Mouse (Mus musculus): ENCODE measurements around the gene Dpep1.
"Not testable (repeated sequence)": the region's sequence is repeated elsewhere in the genome, so short reads cannot be mapped to it uniquely, and the experiment has no call there.

The Dpep1 gene

DNA sequence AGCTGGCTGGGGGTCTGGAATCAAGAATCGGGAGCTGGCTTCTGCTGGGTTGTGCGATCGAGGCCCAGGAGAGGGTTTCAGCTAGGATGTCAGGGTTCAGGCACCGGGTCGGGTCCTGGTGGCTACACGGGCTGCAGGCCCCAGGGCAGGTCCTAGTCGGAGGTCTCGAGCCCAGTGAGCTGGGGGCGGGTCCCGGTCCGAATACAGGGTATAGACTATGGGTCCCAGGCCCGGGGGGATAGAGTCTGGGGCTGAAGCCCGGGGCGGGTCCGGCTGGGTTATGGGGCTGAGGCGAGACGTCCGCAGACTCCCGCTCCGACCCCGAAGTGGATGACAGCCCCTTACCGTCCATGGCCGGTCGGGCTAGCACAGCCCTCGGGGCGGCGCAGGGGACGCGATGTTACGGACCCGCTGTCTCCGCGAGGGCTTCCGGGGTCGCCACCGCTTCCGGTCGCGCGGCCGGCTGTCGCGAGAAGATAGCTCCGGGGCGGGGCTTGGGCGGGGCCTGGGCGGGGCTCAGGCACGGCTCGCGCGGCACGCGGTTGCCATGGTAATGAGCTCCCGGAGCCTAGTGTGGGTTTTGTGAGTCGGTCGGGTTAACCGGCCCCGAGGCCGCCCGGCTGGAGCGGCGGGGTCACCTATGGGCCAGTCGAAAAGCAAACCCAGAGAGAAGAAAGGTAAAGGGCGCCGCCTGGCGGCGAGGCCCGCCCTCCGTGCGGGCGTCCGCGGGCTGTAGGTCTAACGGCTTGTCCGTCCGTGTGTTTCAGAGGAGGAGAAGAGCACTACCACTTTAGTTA is 26.5 kb downstream of the Dpep1 start, which contains the start of the genes Chmp1a and Spata33:
Gene Chmp1a, minus strand, starts transcription at position 443 of the 797 bp plus-strand sequence.
Gene Spata33, plus strand, starts transcription at position 512 of the 797 bp plus-strand sequence.
- peak; percentile 89 to 93 for DNase-seq

GRCm38 (mm10) chr8:123213118-123213772 is 27.2 kb downstream of the Dpep1 start:
- DNase-seq = no peak

GRCm38 (mm10) chr8:123215430-123215829 is 29.4 kb downstream of the Dpep1 start:
- DNase-seq = no peak

DNA sequence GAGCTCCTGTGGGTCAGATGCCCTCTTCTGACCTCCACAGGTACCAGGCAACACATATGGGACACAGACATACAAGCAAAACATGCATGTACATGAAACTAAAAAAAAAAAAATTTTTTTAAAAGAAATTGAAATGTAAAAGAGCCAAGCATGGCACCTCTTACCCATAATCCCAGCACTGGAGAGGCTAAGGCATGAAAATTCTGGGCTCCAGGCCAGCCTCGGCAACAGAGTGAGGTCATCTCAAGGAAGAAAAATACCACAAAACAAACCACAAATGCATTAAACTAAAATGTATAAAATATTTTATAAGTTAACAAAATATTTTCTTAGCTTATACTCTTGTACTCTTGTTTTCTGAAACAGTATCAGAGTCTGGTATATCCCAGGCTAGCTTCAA is 34.9 kb downstream of the Dpep1 start:
- no peak for DNase-seq

DNA sequence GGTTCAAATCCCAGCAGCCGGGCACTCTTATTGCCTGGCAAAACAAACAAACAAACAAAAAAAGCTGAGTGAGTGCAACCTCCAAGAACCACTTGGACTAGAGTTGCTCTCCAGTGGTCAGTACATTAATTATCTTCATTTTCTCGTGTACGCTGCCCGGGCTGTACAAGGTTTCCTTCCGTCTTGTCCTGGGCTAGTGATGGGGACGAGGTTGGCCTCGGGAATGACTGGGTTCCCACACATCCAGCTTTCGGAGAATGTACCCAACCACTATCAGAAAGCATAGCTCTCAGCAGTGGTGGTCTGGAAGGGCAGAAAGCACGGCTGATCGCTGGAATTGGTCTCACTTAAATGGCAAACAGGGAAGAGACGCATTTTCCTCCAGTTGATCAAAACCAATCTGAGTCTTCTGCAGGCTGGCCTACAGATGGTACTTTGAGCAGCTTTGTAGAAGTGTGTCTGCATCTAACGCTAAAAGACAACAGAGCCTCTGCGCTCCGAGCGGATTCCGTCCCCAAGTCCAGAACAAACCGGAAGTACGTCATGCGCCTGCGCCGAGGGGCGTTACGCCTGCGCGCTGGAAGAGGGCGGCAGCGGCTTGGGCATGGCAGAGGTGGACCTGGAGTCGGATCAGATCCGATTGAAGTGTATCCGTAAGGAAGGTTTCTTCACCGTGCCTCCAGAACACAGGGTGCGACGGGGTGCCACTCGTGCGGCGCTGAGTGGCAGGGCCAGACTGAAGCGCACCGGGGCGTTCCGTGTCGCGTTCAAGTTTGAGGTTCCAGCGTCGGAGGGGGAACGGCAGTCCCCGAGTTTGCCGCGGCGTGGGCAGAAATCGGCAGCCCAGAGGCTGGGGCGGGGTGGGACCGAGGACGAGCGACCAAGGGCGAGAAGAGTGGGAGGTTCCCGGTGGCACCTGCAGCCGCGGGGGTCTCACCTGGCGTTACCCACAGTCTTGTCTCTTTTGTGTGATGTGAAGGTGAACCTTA is 38.5 kb downstream of the Dpep1 start, which contains the start of gene Cdk10:
Gene Cdk10, plus strand, starts transcription at position 565 of the 989 bp plus-strand sequence.
- peak; percentile 95 to 97 for DNase-seq

- DNase-seq = no peak
Observed at GRCm38 (mm10) chr8:123228416-123228815, 42.4 kb downstream of the Dpep1 start.

- not testable (repeated sequence) for DNase-seq
Observed at GRCm38 (mm10) chr8:123230326-123230725, 44.3 kb downstream of the Dpep1 start.

GRCm38 (mm10) chr8:123231742-123232141 is 45.7 kb downstream of the Dpep1 start:
- no peak for DNase-seq

DNA sequence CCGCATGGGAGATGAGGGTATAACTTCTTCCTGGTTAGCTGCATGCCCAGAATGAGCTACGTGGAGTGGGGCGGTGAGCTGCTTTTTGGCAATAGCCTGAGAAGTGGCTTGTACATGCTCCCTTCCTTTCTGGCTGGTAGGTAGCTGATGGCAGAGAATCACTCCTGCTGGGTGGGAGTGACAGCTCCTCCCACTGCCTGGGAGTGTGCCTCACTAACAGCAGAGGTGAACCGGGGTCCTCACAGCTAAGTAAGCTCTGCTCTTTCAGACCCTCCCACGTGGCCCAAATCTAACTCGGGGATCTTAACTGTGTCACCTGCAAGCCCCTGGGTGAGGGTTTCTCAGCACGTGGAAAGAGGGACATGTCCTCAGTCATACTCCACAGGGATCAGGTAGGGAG is 46.5 kb downstream of the Dpep1 start:
- no peak for DNase-seq

GRCm38 (mm10) chr8:123233300-123233699 is 47.3 kb downstream of the Dpep1 start:
- DNase-seq = no peak

DNA sequence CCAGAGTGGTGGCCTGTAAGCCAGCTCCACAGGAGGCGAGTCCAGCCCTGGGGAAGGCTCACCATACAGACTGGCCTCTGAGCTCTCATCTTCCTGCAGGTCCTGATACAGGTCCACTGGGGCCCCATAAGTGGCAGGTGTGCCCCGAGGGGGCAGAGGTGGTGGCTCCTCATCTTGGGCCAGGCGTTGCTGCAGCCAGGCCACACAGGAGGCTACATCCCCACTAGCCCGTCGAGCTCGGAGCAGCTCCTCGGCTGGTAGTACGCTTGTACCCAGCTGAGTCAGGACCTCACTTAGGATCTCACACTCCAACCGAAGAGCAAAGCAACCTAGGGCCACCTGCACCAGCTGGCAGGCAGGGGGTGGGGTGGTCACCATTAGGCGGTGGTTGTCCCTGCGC is 47.7 kb downstream of the Dpep1 start:
- no peak for DNase-seq

DNA sequence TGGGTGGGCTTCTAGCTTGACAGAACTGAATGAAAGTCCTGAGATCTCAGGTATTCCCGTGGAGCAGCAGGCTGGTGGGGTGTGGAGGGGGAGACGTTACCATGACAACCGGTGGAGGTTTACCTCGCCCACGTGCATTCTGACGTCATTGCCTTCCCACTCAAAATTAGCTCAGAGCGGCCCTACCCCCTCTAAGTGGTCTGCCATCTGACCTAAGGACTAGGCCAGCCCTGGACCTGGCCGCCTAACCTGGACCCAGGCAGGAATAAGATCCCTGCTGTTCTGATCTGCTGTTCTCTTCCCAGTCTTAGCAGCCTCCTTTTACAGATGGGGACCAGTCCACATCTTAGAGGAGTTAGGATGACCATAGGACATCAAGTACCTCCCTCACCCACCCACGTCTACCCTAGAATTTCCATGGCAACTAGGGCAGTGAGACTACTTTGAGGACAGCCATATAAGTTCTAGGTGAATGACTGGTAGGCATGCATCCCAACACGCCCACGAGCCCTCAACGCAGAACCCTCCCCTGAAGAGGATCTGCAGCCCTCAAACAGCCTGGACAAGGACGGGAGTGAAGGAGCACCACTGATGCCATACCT is 49.0 kb downstream of the Dpep1 start:
- DNase-seq = peak; percentile 56 to 66

- DNase-seq = peak; percentile 83 to 90
Observed at GRCm38 (mm10) chr8:123235520-123236497, 49.8 kb downstream of the Dpep1 start, which contains the start of gene Spata2l. TSS of gene Spata2l (minus strand) at chr8:123236233.

DNA sequence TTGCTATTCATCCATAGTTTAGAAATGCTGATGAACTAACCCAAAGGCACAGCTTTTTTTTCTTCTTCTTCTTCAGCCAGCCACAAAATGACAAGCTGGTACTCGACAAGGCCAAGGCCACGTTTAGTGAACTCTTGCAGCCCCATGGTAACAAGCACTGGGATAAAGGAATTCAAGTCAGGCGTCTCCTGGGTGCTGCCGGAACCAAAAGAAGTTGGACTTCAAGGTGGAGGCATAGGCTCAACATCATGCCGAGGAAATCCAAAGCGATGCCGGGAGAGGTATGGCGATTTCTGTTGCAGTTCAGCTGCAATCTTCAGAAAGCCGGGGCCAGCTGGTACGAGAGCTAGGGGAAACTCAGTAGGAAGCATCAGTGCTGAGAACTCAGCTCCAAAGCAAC is 53.4 kb downstream of the Dpep1 start:
- DNase-seq = no peak

DNA sequence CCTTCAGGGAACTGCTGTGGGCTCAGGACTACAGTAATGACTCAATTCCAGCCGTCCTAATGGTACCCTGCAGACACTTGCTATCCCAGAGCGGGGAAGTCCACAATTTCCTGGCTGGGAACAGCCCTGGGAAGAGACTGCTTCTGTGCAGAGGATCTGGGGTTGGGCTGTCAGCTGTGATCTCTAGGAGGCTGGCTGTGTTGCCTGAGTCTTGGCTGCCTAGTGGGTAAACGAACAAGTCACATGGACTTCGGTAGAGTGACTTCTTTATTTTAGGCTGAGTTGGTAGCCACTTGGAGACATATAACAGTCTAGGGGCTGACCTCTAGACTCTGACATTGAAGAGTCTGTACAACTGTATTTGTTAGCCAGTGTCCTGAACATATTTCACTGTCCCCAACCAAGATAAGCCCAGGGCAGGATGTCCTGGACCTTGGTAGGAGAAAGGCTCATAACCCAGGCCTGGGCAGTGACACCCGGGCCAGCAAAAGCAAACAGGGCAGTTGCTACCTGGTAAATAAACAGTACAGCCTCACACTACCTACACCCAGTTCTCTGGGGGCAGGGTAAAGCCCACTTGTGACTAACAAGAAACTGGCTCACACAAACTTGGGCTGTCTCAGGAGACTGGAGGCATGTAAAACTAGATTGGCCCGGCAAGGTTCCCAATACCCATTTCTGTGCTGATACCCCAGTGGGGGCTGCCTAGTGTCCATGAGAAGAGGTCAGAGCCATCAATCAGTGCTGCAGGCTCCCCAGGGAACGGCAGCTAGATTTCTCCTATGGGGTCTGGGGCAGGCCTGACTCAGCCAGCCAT is 56.3 kb downstream of the Dpep1 start:
- no peak for DNase-seq

- no peak for DNase-seq
Observed at GRCm38 (mm10) chr8:123243053-123243452, 57.0 kb downstream of the Dpep1 start.

DNA sequence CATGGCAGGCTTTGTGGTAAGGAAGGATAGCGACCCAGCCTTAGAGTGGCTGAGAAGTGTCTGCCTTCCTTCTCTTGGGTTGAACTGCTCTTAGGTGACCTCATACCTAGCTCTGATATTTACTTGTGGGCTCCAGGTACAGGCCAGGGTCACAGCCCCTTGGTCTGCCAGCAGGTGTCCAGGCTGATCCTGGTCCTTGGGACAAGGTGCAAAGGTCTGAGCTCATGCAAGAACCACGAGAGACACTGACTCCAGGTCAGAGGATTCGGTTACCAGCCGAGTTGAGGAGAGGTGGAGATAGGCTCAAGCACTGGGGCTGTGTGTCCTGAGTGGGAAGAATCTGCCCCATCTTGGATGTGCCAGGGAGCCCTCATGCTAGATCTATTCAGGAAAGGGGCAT is 58.3 kb downstream of the Dpep1 start:
- DNase-seq = no peak

DNA sequence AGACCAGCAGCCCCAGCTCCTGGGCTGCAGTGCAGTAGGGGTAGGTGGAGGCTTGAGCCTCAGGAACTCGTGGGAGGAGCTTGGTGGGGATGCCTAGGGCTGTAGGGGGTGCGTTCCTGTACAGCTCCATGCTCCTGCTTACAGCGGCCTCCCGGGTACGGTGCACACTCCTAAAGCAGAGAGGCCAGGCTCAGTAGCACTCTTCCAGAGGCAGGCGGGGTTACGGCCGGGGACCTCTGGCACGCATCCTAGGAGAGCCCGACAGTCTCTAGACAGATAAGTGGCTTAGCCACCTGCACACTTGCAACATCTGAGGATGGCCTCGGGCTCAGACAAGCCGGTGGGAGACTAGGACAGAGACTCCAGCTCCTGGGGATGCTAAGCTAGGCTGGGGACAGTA is 59.5 kb downstream of the Dpep1 start:
- DNase-seq = no peak

- no peak for DNase-seq
Observed at GRCm38 (mm10) chr8:123247748-123248147, 61.7 kb downstream of the Dpep1 start.

- DNase-seq = no peak
Observed at GRCm38 (mm10) chr8:123248596-123248995, 62.6 kb downstream of the Dpep1 start.

Data from cerebellum, postnatal 25 days (tissue).